Mouse (Mus musculus): ENCODE measurements at regions not wholly inside any gene's neighbourhood (a gene's known extent, or its start where the extent isn't known, plus 50 kb on each side); places are given as distances from the start of the nearest gene placed in this dataset.

DNA sequence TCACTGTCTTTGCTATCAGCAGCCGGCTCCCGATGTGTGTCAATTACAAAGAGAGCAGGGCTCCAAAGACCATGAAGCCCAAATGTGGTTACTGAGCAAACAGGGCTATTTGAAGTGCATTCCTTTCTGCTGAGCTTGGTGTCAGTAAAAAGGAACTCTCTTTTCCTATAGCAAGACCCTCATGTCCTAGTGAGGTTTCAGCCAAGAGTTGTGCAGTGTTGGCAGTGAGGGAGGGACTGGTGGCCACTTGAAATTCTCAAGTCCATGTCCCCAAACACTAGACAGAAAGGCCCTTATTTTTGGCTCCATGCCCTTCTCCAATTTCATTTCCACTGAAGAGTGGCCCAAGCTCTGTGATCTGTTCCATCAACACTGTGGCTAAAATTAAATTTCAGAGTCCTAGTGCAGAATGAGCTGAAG is 778.9 kb downstream of the Gsdmc2 start:
- ATAC-seq (ENCODE audit: low FRiP score) = no peak
- H3K27ac ChIP-seq (ENCODE audit: low read depth, low read length) = no peak overlapping the region
- no peak for DNase-seq (ENCODE audit: low spot score, missing footprints)
- WGBS = 78% methylated on average over 2 of the region's 2 CpGs
- H3K9me3 ChIP-seq (ENCODE audit: control insufficient read depth, low read length) = no peaks in the 10 kb centered on the region
- no peak overlapping the region for H3K4me2 ChIP-seq
- H3K27me3 ChIP-seq (ENCODE audit: control insufficient read depth, insufficient read depth, low read length) = no peaks in the 10 kb centered on the region
- no peaks in the 10 kb centered on the region for H3K36me3 ChIP-seq (ENCODE audit: control insufficient read depth, insufficient read depth, low read length)
- H3K9ac ChIP-seq (ENCODE audit: low read length) = no peak overlapping the region
- H3K4me1 ChIP-seq (ENCODE audit: control insufficient read depth, insufficient read depth, low read length) = no peaks in the 10 kb centered on the region
- no peak overlapping the region for H3K4me3 ChIP-seq (ENCODE audit: low read depth, low read length)

DNA sequence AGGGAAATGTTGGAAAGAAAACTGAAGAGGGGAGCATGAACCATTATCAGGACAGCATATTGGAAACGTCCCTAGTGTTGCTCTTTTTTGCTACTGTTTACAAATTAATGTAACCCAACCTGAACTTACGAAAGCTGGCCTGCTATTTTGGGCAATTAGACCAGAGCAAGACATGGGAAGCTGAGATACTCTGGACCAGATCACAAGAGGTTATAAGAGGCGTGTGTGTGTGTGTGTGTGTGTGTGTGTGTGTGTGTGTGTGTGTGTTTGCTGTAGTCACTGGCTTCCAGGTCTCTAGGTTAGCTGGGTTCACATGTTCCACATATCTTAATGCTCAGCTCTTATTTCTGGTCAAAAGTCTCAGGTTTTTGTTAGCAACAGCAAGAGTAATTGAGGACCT is 783.1 kb downstream of the Gsdmc2 start:
- no peak for DNase-seq (ENCODE audit: low spot score, missing footprints)
- no peak for ATAC-seq (ENCODE audit: low FRiP score)
- no peak overlapping the region for H3K4me3 ChIP-seq (ENCODE audit: low read depth, low read length)
- 77% methylated on average over 3 of the region's 3 CpGs for WGBS
- no peaks in the 10 kb centered on the region for H3K27me3 ChIP-seq (ENCODE audit: control insufficient read depth, insufficient read depth, low read length)
- no peak overlapping the region for H3K27ac ChIP-seq (ENCODE audit: low read depth, low read length)
- no peak overlapping the region for H3K9ac ChIP-seq (ENCODE audit: low read length)
- H3K4me2 ChIP-seq = no peak overlapping the region
- H3K36me3 ChIP-seq (ENCODE audit: control insufficient read depth, insufficient read depth, low read length) = no peaks in the 10 kb centered on the region
- no peaks in the 10 kb centered on the region for H3K4me1 ChIP-seq (ENCODE audit: control insufficient read depth, insufficient read depth, low read length)
- H3K9me3 ChIP-seq (ENCODE audit: control insufficient read depth, low read length) = no peaks in the 10 kb centered on the region

DNA sequence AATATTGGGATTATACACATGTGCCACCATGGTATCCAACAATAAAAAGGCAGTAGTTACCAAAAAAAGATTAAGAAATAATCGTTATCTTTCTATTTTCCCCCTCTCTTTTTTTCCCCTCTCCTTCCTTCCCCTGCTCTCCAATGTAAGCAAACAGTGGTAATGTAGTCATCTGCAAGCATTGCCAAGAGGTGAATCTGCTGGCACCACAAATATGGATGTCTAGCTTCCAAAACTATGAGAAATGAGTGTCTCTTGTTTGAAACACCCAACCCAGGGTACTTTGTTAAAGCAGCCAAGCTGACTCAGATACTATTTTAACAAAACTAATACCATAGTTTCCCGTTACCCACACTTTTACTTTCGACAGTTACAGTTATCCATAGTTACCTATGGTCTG is 784.2 kb downstream of the Gsdmc2 start:
- ATAC-seq (ENCODE audit: low FRiP score) (no peak), DNase-seq (ENCODE audit: low spot score, missing footprints) (no peak)
- H3K36me3 ChIP-seq (ENCODE audit: control insufficient read depth, insufficient read depth, low read length) = no peaks in the 10 kb centered on the region
- 92% methylated on average over 3 of the region's 3 CpGs for WGBS
- no peaks in the 10 kb centered on the region for H3K4me1 ChIP-seq (ENCODE audit: control insufficient read depth, insufficient read depth, low read length)
- H3K27ac ChIP-seq (ENCODE audit: low read depth, low read length) = no peak overlapping the region
- H3K4me2 ChIP-seq = no peak overlapping the region
- 0 out of 2 replicates have a peak, but pooled peaks cover 2% of the 10 kb centered on the region for H3K27me3 ChIP-seq (ENCODE audit: control insufficient read depth, insufficient read depth, low read length)
- H3K4me3 ChIP-seq (ENCODE audit: low read depth, low read length) = no peak overlapping the region
- H3K9me3 ChIP-seq (ENCODE audit: control insufficient read depth, low read length) = no peaks in the 10 kb centered on the region
- no peak overlapping the region for H3K9ac ChIP-seq (ENCODE audit: low read length)

DNA sequence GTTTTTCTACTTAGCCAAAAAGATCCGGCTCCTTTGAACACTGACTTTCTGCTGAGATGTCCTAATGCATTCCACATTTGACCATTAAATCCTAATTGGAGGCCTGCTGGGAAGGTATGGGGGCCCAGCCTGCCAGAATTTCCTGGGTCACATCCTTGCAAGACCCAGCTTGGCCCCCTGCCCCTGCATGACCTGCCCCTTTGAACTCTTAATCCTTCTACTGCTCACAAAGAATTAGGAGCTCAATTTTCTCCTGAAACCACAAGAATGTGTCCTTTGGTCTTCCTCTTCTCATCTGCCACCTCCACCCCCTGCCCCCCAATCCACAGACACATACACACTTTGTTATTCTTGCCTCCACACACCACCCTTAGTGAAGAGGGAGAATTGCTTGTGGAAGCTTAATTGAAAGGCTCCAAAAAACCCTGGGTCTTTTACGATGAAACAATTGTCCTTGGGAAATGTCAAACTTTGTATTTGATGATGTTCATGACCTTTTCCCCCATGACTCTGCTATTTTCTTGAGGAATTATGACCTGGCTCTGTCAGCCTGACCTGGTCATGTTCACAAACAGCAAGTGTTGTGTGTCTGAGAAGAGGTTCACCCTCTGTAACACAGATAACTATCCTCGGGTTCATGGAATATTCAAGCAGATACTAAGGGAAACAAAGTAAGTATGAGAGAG is 792.3 kb downstream of the Gsdmc2 start:
- DNase-seq (ENCODE audit: low spot score, missing footprints) (peak; percentile 87), ATAC-seq (ENCODE audit: low FRiP score) (peak; percentile 52; the same call in 1 of the 2 replicates)
- H3K9ac ChIP-seq (ENCODE audit: low read length) = no peak overlapping the region
- H3K9me3 ChIP-seq (ENCODE audit: control insufficient read depth, low read length) = no peaks in the 10 kb centered on the region
- 2% methylated on average over 3 of the region's 3 CpGs for WGBS
- 0 out of 2 replicates have a peak, but pooled peaks cover 2% of the 10 kb centered on the region for H3K27me3 ChIP-seq (ENCODE audit: control insufficient read depth, insufficient read depth, low read length)
- no peak overlapping the region for H3K27ac ChIP-seq (ENCODE audit: low read depth, low read length)
- no peaks in the 10 kb centered on the region for H3K36me3 ChIP-seq (ENCODE audit: control insufficient read depth, insufficient read depth, low read length)
- H3K4me1 ChIP-seq (ENCODE audit: control insufficient read depth, insufficient read depth, low read length) = peaks cover 7% of the 10 kb centered on the region; the same call in 1 of the 2 replicates
- H3K4me2 ChIP-seq = no peak overlapping the region
- no peak overlapping the region for H3K4me3 ChIP-seq (ENCODE audit: low read depth, low read length)

GRCm38 (mm10) chr15:63050033-63050432 is 794.9 kb downstream of the Gsdmc2 start:
- Histone ChIP-seq H3K27ac (ENCODE audit: low read depth, low read length) (no peak overlapping the region), H3K36me3 (ENCODE audit: control insufficient read depth, insufficient read depth, low read length) (no peaks in the 10 kb centered on the region), H3K9me3 (ENCODE audit: control insufficient read depth, low read length) (no peaks in the 10 kb centered on the region), H3K4me2 (no peak overlapping the region), H3K27me3 (ENCODE audit: control insufficient read depth, insufficient read depth, low read length) (no peaks in the 10 kb centered on the region), H3K9ac (ENCODE audit: low read length) (no peak overlapping the region), H3K4me3 (ENCODE audit: low read depth, low read length) (no peak overlapping the region), H3K4me1 (ENCODE audit: control insufficient read depth, insufficient read depth, low read length) (peaks cover 7% of the 10 kb centered on the region; the same call in 1 of the 2 replicates)
- ATAC-seq (ENCODE audit: low FRiP score) (no peak), DNase-seq (ENCODE audit: low spot score, missing footprints) (no peak)
- WGBS = 96% methylated on average over 1 of the region's 1 CpGs

DNA sequence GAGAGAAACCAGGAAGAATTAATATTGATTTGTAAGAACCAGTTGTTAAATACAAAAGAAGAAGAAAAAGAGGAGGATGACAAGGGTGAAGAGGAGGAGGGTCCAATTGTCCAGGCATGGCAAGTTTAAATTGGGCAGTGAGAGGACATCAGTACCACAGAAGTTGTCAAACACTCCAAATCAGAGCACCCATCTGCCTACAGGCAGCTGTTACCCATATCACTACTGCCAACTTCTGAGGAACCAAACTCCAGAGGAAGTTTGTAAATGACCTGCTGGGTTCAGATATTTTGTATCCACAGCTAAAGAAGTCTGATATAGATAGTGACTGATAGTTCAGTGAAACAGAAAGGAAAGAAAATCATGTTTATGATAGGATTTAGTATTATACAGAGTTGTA is 802.6 kb downstream of the Gsdmc2 start:
- no peak overlapping the region for H3K4me3 ChIP-seq (ENCODE audit: low read depth, low read length)
- H3K9ac ChIP-seq (ENCODE audit: low read length) = no peak overlapping the region
- H3K4me1 ChIP-seq (ENCODE audit: control insufficient read depth, insufficient read depth, low read length) = no peaks in the 10 kb centered on the region
- no peak for ATAC-seq (ENCODE audit: low FRiP score)
- H3K9me3 ChIP-seq (ENCODE audit: control insufficient read depth, low read length) = no peaks in the 10 kb centered on the region
- no peaks in the 10 kb centered on the region for H3K36me3 ChIP-seq (ENCODE audit: control insufficient read depth, insufficient read depth, low read length)
- H3K4me2 ChIP-seq = no peak overlapping the region
- H3K27ac ChIP-seq (ENCODE audit: low read depth, low read length) = no peak overlapping the region
- H3K27me3 ChIP-seq (ENCODE audit: control insufficient read depth, insufficient read depth, low read length) = no peaks in the 10 kb centered on the region
- no peak for DNase-seq (ENCODE audit: low spot score, missing footprints)

- Histone ChIP-seq H3K4me2 (no peak overlapping the region), H3K36me3 (ENCODE audit: control insufficient read depth, insufficient read depth, low read length) (no peaks in the 10 kb centered on the region), H3K9ac (ENCODE audit: low read length) (no peak overlapping the region), H3K4me3 (ENCODE audit: low read depth, low read length) (no peak overlapping the region), H3K9me3 (ENCODE audit: control insufficient read depth, low read length) (no peaks in the 10 kb centered on the region), H3K27ac (ENCODE audit: low read depth, low read length) (no peak overlapping the region), H3K27me3 (ENCODE audit: control insufficient read depth, insufficient read depth, low read length) (no peaks in the 10 kb centered on the region), H3K4me1 (ENCODE audit: control insufficient read depth, insufficient read depth, low read length) (no peaks in the 10 kb centered on the region)
- ATAC-seq (ENCODE audit: low FRiP score) (no peak), DNase-seq (ENCODE audit: low spot score, missing footprints) (no peak)
- 89% methylated on average over 7 of the region's 7 CpGs for WGBS
Observed at GRCm38 (mm10) chr15:63036241-63036640, 808.7 kb downstream of the Gsdmc2 start.

DNA sequence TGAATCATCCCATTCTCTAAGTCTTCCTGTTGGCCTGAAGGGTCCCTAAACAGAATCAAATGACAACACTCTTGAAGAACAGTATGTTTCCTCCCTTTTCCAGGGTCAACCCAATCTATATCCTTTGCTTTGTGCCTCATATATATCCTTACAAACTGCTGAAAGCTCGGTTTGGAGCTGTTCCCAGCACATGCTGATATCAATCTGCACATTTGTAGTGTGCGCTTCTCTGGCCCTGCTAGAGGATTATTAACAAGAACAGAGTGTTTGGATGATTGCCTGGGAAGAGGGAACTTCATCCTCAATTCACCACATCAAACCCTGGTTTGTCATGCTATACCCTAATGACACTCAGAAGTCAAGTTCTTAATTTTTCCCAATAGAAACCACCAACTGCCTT is 824.2 kb downstream of the Gsdmc2 start:
- 80% methylated on average over 2 of the region's 2 CpGs for WGBS
- Histone ChIP-seq H3K9ac (ENCODE audit: low read length) (no peak overlapping the region), H3K4me3 (ENCODE audit: low read depth, low read length) (no peak overlapping the region), H3K36me3 (ENCODE audit: control insufficient read depth, insufficient read depth, low read length) (no peaks in the 10 kb centered on the region), H3K27ac (ENCODE audit: low read depth, low read length) (no peak overlapping the region), H3K9me3 (ENCODE audit: control insufficient read depth, low read length) (no peaks in the 10 kb centered on the region), H3K27me3 (ENCODE audit: control insufficient read depth, insufficient read depth, low read length) (no peaks in the 10 kb centered on the region), H3K4me2 (no peak overlapping the region), H3K4me1 (ENCODE audit: control insufficient read depth, insufficient read depth, low read length) (no peaks in the 10 kb centered on the region)
- ATAC-seq (ENCODE audit: low FRiP score) (no peak), DNase-seq (ENCODE audit: low spot score, missing footprints) (no peak)

GRCm38 (mm10) chr15:63017966-63018365 is 827.0 kb downstream of the Gsdmc2 start:
- DNase-seq (ENCODE audit: low spot score, missing footprints) (no peak), ATAC-seq (ENCODE audit: low FRiP score) (no peak)
- Histone ChIP-seq H3K9ac (ENCODE audit: low read length) (no peak overlapping the region), H3K27me3 (ENCODE audit: control insufficient read depth, insufficient read depth, low read length) (no peaks in the 10 kb centered on the region), H3K36me3 (ENCODE audit: control insufficient read depth, insufficient read depth, low read length) (no peaks in the 10 kb centered on the region), H3K4me2 (no peak overlapping the region), H3K4me1 (ENCODE audit: control insufficient read depth, insufficient read depth, low read length) (no peaks in the 10 kb centered on the region), H3K9me3 (ENCODE audit: control insufficient read depth, low read length) (no peaks in the 10 kb centered on the region), H3K4me3 (ENCODE audit: low read depth, low read length) (no peak overlapping the region), H3K27ac (ENCODE audit: low read depth, low read length) (no peak overlapping the region)
- WGBS = 77% methylated on average over 3 of the region's 3 CpGs
